Mouse (Mus musculus): Measurements from ENCODE around the gene Bcl2l11. TPM values are rescaled to one million over a fixed set of nuclear protein-coding genes. Genes with fewer than 3 reads are reported as not detected.

Gene Bcl2l11
- total RNA-seq, 1 experiment from 2014 or later: 23.3 TPM

DNA sequence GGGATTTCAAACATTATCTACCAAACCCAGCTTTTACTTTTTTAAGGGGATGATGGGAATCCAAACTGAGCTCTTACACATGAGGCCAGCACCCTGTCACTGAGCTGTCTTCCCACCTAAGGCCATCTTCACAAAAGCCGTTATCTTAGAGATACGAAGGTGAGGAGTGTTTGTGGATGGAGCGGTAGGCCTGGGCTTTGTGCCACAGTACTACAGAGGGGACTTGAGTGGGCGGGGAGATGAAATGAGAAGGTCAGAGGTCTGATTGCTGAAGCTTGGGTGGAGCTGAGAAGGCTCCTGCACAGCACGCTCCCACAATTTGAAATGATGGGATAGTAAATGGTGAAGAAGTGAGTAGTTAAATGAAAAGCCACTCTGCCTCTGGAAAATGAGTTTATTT, 21.0 kb upstream of the Bcl2l11 start:
- no peak for ATAC-seq (replicated peaks; ENCODE audit: low read depth, poor library complexity, severe bottlenecking)

DNA sequence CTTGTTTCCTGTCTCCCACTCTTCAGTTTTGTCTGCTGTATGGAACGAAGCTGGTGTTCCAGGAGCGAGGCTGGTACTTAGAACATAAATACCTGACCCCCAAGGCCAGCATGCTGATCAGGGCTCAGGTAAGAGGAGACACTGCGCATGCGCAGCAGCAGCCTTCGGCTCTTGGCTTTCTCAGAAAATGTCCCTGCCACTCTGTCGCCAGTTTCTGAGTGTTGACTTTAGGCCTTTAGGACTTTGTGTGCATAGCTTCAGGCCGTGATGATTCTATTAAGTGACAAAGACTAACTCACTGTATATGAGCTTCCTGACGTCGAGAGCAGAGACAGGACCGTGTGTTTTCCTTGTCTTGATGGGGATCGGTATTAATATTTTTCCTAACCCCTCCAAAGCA, 20.2 kb upstream of the Bcl2l11 start:
- ATAC-seq (replicated peaks; ENCODE audit: low read depth, poor library complexity, severe bottlenecking): no peak

DNA sequence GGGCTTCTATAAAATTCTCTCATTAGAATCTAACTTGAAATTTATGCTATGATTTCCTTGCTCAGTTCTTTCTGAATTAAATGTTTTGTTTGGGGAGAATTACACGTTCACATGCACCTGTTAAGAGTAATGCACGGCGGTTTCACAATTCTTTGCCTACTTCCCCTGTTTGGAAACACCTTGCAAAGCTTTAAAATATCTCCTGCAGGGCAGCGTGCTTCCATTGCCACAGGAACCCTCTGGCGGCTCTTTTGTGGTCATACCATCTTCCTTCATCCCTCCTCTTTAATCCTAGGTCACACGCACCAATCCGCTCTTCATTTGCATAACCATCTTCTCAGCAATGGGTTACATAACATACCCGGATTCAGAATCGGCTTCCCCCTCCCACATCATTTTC, 14.3 kb upstream of the Bcl2l11 start:
- ATAC-seq (replicated peaks; ENCODE audit: low read depth, poor library complexity, severe bottlenecking): peak; percentile 63

DNA sequence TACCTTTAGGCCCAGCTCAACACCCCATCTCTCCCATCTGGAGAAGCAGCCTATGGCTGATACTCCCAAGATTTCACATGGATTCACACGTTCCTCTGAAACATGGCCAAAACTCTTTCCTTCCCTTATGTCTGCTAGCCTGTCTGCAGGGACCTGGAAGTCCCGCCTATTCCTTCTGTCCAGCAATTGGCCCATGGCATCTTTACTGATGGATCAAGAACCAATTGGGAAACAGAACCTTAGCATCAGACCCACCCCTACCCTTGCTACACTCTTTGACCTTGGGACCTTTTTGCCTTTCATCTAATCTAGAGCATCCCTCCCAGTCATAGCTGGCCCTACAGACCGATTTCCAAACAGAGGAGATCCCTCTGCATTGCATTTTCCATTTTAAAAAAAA, 11.2 kb upstream of the Bcl2l11 start:
- no peak for ATAC-seq (replicated peaks; ENCODE audit: low read depth, poor library complexity, severe bottlenecking)

DNA sequence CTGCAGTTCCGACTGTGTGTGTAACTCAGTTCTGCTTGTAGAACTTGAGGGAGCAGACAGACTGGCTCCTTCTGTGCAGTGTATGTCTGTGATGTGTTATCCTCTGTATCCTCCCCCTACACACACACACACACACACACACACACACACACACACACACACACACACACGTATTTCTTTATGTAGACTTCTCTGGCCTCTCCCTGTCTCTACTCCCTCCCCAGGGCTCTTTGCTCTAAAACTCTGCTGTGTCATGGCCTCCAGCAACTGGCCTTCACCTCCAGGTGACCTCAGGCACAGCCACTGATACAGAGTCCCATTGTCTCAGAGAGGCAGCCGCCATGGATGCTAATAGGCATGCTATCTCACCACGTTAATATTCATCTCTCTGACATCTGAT, 10.3 kb upstream of the Bcl2l11 start:
- ATAC-seq (replicated peaks; ENCODE audit: low read depth, poor library complexity, severe bottlenecking): no peak

DNA sequence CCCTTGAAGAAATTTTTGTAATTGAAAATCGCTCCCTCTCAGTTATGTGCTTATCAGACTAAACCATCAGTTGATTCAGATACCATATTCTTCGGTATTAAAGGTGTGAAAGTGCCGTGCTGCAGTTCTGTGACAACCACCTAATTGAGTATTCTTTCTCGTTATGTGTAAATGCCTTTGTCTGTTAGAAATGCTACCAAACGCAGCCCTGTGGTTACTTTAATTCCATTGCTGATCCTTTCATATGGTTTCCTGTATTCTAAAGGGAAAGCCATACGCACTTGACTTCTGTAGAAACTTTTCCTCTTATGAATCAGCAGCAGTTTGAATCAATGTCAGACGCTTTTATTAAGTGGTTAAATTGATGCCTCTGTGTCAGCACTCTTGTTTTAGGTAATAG, 8.2 kb upstream of the Bcl2l11 start:
- ATAC-seq (replicated peaks; ENCODE audit: low read depth, poor library complexity, severe bottlenecking): no peak

DNA sequence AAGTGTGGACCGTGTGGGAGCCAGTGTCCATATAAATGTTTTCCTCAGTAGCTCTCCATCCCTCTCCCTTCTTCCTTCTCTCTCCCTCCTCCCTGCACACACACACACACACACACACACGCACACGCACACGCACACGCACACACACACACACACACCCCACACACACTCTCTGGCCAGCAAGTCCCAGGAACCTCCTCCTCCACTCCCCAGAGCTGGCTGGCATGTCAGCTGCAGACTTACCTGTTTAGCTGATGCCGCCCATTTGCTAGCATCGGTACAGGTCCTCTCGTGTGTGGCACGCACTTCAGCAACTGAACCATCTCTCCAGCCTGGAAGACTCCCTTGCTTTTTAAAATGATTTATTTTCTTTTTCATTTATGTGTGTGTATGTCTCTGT, 6.9 kb upstream of the Bcl2l11 start:
- ATAC-seq (replicated peaks; ENCODE audit: low read depth, poor library complexity, severe bottlenecking): no peak

DNA sequence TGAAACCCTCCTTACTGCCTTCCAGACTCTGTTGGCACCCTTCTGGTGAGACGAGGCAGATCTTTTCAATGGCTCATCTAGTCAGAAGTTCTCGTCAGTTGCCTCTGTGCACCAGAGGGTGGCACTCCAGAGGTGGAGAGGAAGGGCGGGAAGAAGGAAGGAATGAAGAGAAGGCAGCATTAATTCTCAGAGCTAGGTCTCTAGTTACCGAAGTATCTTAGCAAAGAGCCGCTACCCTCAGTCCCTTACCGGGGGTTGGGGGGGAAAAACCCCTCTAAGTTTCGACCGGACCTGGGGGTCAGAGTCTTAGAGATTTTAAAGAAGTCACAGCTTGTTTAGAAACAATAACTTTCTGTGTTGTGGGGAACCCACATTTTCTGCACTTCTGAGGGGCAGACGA, 3.3 kb upstream of the Bcl2l11 start:
- ATAC-seq (replicated peaks; ENCODE audit: low read depth, poor library complexity, severe bottlenecking): 0 out of 2 replicates have a peak, but pooled peaks have one; percentile 23

DNA sequence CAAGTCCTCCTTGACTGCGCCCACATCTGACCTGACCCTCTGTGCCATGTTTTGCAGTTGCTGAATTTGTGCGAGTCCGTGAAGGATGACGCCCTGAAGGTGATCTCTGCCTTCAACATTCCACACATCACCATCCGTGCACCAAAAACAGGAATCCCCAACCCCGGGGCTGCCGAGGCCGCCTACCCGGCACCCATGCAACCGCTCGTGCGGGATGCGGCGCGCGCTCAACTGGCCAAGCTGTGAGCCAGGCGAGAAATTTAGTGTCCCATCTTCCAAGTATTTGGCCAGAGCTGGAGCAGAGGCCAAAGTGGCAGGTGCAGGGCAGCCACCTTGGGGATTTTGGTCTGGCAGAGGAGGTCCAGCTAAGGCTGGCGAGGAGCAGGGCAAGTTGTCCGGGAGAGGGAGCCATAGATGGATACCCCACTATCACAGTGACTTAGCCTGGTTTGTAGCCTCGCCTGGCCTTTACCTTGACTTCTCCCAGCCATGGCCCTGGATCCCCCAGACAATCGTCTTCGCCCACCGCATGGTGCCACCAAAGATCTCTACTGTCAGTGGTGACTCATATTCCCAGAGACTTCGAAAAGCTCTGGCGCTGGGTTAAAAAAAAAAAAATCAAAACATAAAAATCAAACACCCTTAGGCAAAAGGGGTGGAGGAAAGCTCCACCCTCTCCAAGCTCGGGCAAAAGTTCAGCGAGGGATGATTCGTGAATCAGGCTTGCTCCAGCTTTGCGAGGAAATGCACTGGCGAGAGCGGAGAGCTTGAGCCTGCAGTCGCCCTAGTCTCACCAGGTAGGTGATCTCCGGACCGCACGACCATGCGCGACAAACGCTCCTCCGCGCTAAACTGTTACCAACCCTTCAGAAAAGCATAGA, 2.7 kb upstream of the Bcl2l11 start:
- no peak for ATAC-seq (replicated peaks; ENCODE audit: low read depth, poor library complexity, severe bottlenecking)

DNA sequence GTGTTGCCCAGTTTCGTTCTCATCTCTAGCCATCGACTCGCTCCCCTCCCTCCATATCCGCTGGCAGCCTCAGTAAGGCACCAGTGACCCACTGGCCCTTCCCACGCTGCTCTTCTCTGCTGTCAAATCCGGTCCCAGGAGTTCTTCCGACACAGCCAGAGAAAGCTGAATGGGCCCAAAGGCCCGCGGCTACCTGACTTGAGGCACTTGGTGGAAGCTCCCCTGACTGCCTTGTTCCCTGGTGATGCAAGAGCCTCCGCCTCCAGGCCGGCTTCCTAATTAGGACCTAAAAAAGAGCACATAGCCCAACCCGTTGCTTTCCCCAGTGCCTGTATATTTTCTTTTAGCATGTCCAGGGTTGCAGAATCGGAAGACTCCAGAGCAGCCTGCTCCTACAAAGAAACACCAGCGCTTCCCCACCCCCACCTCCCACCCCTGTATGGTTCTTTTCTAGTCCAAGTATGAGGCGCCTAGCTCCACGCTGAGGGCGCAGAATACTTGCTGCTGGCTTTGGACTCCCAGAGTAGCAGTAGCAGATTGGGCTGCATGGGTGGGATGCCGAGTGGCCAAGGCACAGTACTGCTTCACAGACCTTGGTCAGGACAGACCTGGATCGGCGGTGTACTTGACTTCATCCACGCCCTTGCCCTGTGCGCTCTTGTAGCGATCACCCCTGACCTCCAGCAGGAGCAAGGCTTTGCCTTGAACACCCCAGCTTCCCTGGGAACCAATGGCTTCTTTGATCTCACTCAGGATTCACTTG, 1.7 kb upstream of the Bcl2l11 start:
- no peak for ATAC-seq (replicated peaks; ENCODE audit: low read depth, poor library complexity, severe bottlenecking)

DNA sequence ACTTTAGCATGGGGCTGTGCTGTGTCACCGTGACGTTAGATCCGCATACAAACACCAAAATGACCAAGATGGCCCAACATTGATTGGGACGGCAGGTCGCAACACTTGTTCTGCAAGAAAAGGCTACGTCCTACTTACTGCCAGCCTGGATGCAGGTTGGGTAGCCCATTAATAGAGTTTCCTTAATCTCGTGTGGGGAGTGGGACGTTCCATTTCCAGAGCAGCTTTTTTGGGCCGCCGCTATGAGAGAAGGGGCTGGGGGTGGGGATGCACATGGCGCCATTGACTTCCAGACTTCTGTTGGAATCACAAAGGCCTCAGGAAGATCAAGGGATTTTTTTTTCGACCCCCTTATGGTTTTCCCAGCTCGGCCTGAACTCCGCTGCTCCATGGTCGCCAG, 1.1 kb upstream of the Bcl2l11 start:
- ATAC-seq (replicated peaks; ENCODE audit: low read depth, poor library complexity, severe bottlenecking): no peak

DNA sequence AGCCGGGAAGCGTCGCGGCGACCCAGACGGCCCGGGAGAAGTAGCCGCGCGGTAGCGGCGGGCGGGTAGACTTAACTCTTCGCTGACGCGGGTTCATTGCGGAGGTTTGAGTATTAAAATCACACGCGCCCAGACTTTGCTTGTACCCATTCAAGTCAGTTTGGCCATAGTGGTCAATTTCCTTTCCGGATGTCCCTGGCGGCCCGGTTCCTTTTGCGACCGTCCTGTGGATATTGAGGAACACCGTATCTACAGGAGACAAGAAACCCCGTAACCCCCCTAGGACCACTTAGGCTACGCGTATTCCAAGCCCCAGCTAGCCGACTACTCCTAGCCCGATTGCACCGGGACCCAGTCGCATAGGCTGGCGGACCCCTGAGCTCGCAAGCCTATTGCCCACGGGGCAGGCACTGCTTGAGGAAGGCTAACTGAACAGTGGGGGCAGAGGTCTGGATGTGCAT, 783 bp downstream of the Bcl2l11 start:
- ATAC-seq (replicated peaks; ENCODE audit: low read depth, poor library complexity, severe bottlenecking): no peak

DNA sequence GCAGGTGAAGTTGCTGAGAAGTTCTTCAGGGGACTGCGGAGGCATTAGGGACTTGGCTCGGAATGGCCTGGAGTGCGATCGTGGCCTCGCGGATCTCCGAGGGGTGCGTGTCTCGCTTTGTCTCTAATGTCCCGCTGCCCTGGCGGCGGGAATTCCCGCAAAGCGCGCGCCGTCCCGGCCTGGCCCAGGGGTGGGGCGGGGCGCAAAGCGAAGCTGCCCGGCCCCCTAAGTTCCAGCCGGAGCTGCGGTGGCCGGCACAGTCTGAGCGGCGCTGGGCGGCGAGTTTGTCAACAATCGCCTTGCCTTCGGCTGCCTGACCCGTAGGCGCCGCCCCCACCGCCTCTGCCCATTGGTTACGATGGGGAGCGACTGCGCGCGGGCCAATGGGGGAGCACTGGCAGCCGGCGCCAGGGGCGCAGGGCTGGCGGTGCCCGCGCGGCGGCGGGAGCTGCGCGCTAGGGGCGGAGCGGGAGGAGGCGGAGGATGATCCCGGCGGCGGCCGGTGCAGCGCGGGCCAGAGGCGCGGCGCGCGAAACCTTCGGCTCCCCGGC, 1.4 kb downstream of the Bcl2l11 start:
- peak; percentile 62 for ATAC-seq (replicated peaks; ENCODE audit: low read depth, poor library complexity, severe bottlenecking)

DNA sequence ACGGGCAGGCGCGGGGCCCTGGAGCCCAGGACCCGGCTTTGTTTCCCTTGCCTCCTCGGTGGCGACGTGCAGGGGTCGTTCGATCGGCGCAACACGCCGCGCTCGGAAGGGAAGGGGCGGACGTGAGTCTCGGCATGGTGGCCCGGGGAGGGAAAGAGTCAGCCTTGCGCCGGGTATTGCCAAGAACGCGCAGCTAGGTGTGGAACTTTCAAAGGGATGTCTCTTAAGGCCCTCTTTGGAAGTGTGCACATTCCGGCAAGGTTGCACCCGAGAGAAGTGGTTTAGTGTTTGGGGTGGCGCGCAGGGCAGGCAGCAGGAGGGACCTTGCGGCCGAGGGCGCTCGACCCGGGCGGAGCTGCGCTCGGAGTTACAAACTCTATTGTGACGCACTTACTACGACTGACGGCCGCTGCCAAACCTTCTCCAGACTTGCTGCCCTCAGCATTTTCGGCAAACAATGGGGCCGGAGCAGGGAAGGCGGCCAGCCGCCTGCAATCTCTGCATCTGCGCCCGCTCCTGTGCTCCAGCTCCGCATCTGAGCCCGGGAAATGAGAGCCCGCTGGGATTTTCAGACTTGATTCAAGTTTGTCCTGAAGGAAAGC, 2.0 kb downstream of the Bcl2l11 start:
- peak; percentile 20; the same call in 1 of the 2 replicates for ATAC-seq (replicated peaks; ENCODE audit: low read depth, poor library complexity, severe bottlenecking)

DNA sequence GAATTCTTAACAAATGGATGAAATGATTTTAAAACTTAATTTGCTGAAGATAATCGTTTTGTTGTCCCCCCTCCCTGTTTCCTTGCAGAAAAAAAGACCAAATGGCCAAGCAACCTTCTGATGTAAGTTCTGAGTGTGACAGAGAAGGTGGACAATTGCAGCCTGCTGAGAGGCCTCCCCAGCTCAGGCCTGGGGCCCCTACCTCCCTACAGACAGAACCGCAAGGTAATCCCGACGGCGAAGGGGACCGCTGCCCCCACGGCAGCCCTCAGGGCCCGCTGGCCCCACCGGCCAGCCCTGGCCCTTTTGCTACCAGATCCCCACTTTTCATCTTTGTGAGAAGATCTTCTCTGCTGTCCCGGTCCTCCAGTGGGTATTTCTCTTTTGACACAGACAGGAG, 2.7 kb downstream of the Bcl2l11 start:
- ATAC-seq (replicated peaks; ENCODE audit: low read depth, poor library complexity, severe bottlenecking): no peak

DNA sequence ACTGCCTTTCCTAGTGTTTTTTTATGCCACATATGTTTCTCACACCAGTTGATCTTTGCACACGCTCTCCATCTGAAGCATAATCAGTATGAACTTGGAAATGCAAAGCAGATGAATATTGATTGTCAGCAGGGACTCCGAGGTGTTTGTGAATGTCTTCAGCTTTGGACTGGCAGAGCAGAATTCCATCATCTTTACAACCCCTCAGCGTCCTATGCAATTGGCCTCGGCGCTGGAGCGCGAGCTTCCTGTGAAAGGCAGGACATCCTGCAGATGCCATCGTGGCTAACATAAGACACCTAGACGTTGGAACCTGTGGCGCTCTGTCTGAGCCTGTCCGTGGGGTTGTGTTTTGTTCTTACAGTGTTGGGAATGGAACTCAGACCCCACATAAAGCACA, 5.7 kb downstream of the Bcl2l11 start:
- no peak for ATAC-seq (replicated peaks; ENCODE audit: low read depth, poor library complexity, severe bottlenecking)

DNA sequence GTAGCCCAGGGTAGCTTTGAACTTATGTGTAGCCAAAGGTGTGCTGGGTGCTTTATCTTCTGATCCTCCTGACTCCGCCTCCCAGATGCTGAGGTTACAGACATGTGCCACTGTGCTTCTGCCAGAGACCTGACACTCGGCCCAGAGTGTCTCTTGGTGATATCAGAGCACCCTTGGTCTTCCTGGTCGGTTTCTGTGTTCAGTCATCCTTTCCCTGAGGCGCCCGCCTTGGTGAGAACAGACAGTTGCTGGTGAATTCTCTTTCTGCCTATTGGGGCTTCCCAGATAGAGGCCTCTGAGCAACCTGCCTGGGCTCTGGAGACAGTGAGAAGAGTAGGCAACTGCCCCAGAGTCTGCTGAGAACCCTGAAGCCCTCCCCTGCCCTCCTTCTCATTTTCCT, 6.8 kb downstream of the Bcl2l11 start:
- no peak for ATAC-seq (replicated peaks; ENCODE audit: low read depth, poor library complexity, severe bottlenecking)

DNA sequence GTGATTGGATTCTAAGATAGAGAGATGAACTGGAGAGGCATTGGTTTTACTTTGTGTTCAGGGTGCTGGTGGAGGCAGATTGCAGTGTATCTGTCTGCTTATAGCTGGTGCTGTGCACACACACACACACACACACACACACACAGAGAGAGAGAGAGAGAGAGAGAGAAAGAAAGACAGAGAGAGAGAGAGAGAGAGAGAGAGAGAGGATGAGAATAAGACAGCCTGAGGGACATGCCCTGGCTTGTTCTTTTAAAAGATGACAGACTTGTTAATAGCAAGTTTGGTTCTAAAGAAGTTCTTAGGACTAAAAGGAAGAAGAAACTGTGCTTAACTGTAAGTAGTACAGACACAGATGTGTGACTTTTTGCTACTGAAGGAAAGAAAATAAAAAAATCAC, 8.0 kb downstream of the Bcl2l11 start:
- ATAC-seq (replicated peaks; ENCODE audit: low read depth, poor library complexity, severe bottlenecking): no peak

DNA sequence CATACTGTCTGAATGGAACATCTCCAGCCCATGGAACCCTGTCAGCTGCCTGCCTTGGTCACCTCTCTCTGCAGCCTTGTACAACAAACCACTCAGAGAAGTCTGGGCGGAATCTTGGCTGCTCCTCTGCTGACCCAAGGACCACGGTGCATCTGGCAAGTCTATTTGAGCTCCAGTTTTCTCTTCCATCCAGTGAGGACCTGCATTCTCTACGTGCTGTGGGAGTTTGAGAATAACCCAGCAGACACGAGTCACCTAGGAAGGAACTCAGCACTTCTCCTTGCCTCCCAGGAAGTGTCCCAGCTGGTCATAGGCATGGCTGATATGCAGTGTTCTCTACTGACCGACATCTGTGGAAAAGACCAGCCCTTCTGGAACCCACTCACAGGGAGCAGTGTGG, 8.6 kb downstream of the Bcl2l11 start:
- no peak for ATAC-seq (replicated peaks; ENCODE audit: low read depth, poor library complexity, severe bottlenecking)

DNA sequence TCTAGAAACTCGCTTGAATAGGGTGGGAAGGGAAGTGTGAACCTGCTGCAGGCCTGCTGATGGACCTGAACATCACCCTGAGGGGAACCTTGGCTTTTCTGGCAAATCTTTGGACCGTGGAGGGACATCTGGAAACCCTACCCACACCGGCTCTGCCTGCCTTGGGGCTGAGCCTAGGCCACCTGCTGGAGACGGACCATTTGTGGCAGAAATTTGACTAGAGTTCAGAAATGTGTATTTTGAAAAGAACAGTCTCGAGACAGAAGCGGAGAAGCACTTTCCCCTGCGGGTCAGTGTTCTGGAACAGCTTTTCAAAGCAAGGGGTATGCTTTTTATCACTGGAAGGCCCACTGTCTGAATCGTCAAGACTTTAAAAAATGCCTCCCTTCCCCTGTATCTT, 9.1 kb downstream of the Bcl2l11 start:
- no peak for ATAC-seq (replicated peaks; ENCODE audit: low read depth, poor library complexity, severe bottlenecking)
